Mouse (Mus musculus) heart, postnatal 0 days (tissue): ENCODE data around the gene Ccdc78. TPM values are rescaled to one million over a fixed set of nuclear protein-coding genes. Genes with fewer than 3 reads are reported as not detected.

Source experiments
- ATAC-seq: fragments of 200-750 bp; cut with Nextera tagmentation; 2 replicates; pipeline ENCODE4 v1.8.0; 2017; ENCODE audit warnings: low read depth, moderate number of reproducible peaks, moderate library complexity; ENCODE audit not compliant: insufficient read depth
- DNase-seq: peaks from one replicate; pipeline ENCODE4 v3.0.0-alpha.2; 2016; ENCODE audit warnings: low spot score
- H3K27ac ChIP-seq: fragments of 300-500 bp; sonication (generic); 2 replicates; pipeline ENCODE4 v1.5.1; 2014; ENCODE audit warnings: low read depth, mild to moderate bottlenecking
- H3K27me3 ChIP-seq: fragments of 300-500 bp; sonication (generic); 2 replicates; pipeline ENCODE4 v1.6.1; 2014; ENCODE audit warnings: low read length, mixed read lengths; ENCODE audit not compliant: control insufficient read depth, insufficient read depth
- H3K36me3 ChIP-seq: fragments of 300-500 bp; sonication (generic); replicated peaks from 2 replicates; pipeline ENCODE4 v1.6.1; 2014; ENCODE audit warnings: low read length, mixed read lengths; ENCODE audit not compliant: control insufficient read depth, insufficient read depth
- H3K4me1 ChIP-seq: fragments of 300-500 bp; sonication (generic); 2 replicates; pipeline ENCODE4 v1.6.1; 2014; ENCODE audit warnings: antibody characterized with exemption; ENCODE audit not compliant: control insufficient read depth, insufficient read depth
- H3K4me2 ChIP-seq: fragments of 300-500 bp; sonication (generic); 2 replicates; pipeline ENCODE4 v1.6.1; 2014; ENCODE audit warnings: low read depth, mild to moderate bottlenecking, low read length, moderate library complexity
- H3K4me3 ChIP-seq: fragments of 300-500 bp; sonication (generic); 2 replicates; pipeline ENCODE4 v1.5.1; 2014; ENCODE audit warnings: low read depth, low read length
- H3K9ac ChIP-seq: fragments of 300-500 bp; sonication (generic); replicated peaks from 2 replicates; pipeline ENCODE4 v1.6.1; 2014; ENCODE audit warnings: low read depth, low read length, mixed read lengths
- H3K9me3 ChIP-seq: fragments of 300-500 bp; sonication (generic); replicated peaks from 2 replicates; pipeline ENCODE4 v1.6.1; 2016; ENCODE audit warnings: low read length; ENCODE audit not compliant: control insufficient read depth
- CTCF ChIP-seq: IDR thresholded peaks from 2 replicates; pipeline ENCODE4 v1.5.1; 2016; ENCODE audit warnings: antibody characterized with exemption, control low read depth, low read depth
- EP300 ChIP-seq: IDR thresholded peaks from 2 replicates; pipeline ENCODE4 v1.6.1; 2016; ENCODE audit warnings: antibody characterized with exemption, low read depth
- WGBS: fragments of 180-500 bp; shearing (Covaris S2); extraction: QIAGEN DNeasy Blood & Tissue Kit; methylation state at CpG from one replicate; pipeline ENCODE4 v1.1.7; 2014; 5-methylcytosine and 5-hydroxymethylcytosine counted together
- polyA plus RNA-seq: library from polyadenylated mRNA; unstranded; fragments of >200 nt; fragmentation: Nextera tagmentation; extraction: Ambion mirVana; gene quantifications from 2 replicates; pipeline ENCODE4 v1.2.1, GENCODE M21; 2015
- total RNA-seq: library from RNA; depleted of rRNA; stranded (reverse); fragments of >200 nt; gene quantifications from 2 replicates; pipeline ENCODE4 v1.2.3, GENCODE M21; 2014; ENCODE audit warnings: low replicate concordance

Ccdc78 gene
- total and polyA plus RNA-seq, 2 experiments from 2014 or later = 0.12 TPM; not detected in 1

DNA sequence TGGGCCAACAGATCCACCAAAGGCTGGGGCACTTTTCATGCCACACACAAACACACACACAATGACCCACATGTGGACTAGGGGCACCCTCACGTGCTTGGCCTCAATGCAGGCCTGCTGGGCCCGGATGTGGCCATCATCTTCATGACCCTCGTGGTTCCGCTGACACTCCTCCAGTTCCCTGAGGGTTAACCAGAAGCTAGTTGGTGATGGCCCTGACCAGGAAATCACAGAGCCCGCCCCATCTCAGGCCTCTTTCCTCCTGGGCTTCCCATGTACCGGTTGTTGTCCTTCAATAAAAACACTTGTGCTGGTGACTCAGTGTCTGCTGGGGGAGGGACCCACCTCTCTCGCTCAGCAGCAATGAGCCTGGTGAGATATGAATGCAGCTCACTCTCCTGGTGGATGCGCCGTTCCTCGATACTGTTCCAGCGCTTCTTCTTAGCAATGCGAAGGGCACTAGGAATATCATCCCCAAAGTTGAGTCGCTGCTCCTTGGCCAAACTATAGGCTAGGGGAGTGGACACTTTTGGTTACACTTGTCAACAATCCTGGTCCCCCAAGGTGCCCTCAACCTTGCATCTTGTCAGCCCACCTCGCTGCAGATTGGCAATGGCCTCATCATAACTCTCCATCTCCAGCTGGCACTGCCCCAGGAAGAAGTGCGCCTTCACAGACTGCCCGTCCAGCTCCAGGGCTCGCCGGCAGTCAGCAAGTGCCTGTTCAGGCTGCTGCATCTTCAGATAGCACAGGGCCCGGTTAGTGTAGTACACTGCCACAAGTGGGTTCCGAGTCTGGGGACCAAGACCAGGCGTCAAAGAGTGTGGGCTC, 45.3 kb downstream of the Ccdc78 start:
- H3K36me3 ChIP-seq = peaks cover 24% of the 10 kb centered on the region
- peak overlapping the region; percentile 99 for H3K27ac ChIP-seq
- H3K4me2 ChIP-seq = peak overlapping the region; percentile 81
- WGBS = 33% methylated on average over 21 of the region's 21 CpGs
- DNase-seq = no peak
- no peak for TF ChIP-seq CTCF
- TF ChIP-seq EP300 = no peak
- peaks cover 48% of the 10 kb centered on the region for H3K4me1 ChIP-seq
- H3K9me3 ChIP-seq = no peaks in the 10 kb centered on the region
- no peak for ATAC-seq
- no peaks in the 10 kb centered on the region for H3K27me3 ChIP-seq
- H3K9ac ChIP-seq = peak overlapping the region; percentile 79
- peak overlapping the region; percentile 77 for H3K4me3 ChIP-seq

DNA sequence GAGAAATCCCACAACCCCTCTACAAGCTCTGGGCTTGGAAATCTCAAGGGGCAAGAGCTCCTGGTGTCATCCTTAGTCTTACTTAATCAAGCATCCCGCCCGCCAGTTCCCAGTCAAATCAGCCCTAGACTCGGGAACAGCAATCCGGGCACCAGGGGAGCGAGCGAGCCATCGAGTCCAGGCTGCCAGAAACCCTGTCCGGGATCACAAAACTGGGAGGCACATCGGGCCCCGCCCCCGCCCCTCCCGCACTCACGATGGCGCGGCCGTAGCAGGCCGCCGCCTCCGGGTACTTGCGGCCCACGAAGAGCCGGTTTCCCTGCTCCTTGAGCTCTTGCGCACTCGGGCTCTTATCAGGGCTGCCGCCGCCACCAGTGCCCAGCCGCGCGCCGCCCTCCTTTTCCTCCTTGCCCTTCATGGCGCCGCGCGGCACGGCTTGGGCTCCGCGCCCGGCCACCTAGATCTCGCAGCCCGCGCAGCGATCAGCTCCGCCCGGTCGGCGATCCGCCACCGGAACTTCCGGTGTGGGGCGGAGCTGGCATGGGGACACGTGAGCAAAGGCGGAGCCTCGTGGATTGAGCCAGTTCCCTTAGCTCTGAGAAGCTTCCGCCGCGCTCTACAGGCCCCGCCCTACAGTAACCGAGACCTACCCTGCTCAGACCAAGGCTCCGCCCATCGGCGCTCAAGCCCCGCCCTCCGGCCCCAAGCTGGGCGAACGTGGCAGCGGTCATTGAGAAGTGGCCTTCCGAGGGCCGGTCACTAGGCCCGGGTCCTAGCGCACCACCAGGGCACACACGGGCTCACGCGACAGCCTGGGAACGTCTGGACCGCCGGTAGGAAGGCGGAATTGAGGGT, 46.3 kb downstream of the Ccdc78 start:
- Histone ChIP-seq H3K4me2 (peak overlapping the region; percentile 95), H3K27ac (peak overlapping the region; percentile 99), H3K36me3 (peaks cover 17% of the 10 kb centered on the region), H3K27me3 (no peaks in the 10 kb centered on the region), H3K4me1 (peaks cover 57% of the 10 kb centered on the region), H3K9me3 (no peaks in the 10 kb centered on the region), H3K4me3 (peak overlapping the region; percentile 77), H3K9ac (peak overlapping the region; percentile 79)
- peak; percentile 92 for ATAC-seq
- TF ChIP-seq CTCF (no peak), EP300 (peak; percentile 85)
- under 1% methylated on average over 72 of the region's 77 CpGs for WGBS
- peak; percentile 99 for DNase-seq

DNA sequence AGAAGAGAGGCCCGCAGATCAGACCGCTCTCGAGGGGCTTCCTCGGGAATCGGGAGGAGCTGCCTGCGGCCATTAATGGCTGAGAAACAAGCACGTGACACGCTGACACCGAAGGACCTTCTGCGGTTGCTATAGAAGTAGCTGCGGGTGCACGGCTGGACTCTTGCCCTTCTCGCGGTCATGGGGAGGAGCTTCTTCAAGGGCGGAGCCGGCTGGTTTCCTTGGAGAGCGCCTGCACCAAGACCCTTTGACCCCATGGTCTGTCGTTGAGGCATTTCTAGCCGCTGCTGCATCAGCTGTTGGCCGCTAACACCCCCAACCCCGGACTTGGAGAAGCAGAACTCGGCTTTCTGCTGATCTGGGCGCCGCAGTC, 46.9 kb downstream of the Ccdc78 start, which contains the start of gene Stub1:
Gene Stub1 (minus strand): TSS at position 114 of the 373 bp plus-strand sequence.
- H3K27ac ChIP-seq = peak within 1 kb of the TSS; percentile 99
- H3K36me3 ChIP-seq = peaks cover 22% of the 10 kb centered on the region
- peak; percentile 96 for DNase-seq
- ATAC-seq = peak; percentile 78
- WGBS = under 1% methylated on average over 24 of the region's 24 CpGs
- peaks cover 55% of the 10 kb centered on the region for H3K4me1 ChIP-seq
- TF ChIP-seq CTCF = no peak
- peak; percentile 15; the same call in 1 of the 2 replicates for TF ChIP-seq EP300
- H3K27me3 ChIP-seq = no peaks in the 10 kb centered on the region
- peak within 1 kb of the TSS; percentile 77 for H3K4me3 ChIP-seq
- peak within 1 kb of the TSS; percentile 95 for H3K4me2 ChIP-seq
- peak within 1 kb of the TSS; percentile 79 for H3K9ac ChIP-seq
- H3K9me3 ChIP-seq = no peaks in the 10 kb centered on the region

DNA sequence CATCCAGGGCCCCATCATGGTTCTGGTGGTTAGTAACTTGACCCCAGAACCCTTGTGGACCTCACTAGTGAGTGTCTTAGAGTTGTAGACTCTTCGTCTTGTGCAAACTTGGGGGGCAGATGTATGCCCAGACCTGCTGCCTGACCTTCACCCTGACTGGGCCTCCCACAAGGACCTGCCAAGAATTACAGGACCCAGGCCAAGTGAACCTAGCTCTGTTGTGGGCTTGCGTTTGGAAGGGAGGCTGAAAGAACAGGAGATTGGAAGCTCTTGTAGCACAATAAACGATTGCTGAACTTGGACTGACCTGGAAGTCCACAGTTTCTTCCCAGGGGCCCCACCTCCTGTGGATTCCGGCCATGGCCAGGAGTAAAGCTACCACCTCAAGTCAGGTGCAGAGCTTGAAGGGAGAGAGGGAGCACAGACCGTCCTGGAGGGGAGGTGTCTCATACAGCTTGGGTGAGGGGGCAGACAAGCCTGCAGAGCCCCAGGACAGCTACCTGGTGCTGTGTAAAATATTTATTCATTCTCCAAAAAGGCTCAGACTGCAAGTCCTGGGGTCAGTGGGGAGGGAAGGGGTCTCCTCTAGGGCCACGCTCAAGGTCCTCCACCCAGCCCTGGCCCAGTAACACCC, 47.7 kb downstream of the Ccdc78 start:
- peaks cover 51% of the 10 kb centered on the region for H3K4me1 ChIP-seq
- H3K9ac ChIP-seq = peak overlapping the region; percentile 79
- H3K36me3 ChIP-seq = peaks cover 29% of the 10 kb centered on the region
- no peaks in the 10 kb centered on the region for H3K9me3 ChIP-seq
- 6% methylated on average over 6 of the region's 6 CpGs for WGBS
- no peaks in the 10 kb centered on the region for H3K27me3 ChIP-seq
- peak overlapping the region; percentile 95 for H3K4me2 ChIP-seq
- no peak for DNase-seq
- H3K4me3 ChIP-seq = peak overlapping the region; percentile 77
- ATAC-seq = no peak
- no peak for TF ChIP-seq EP300
- no peak for TF ChIP-seq CTCF
- peak overlapping the region; percentile 99 for H3K27ac ChIP-seq

DNA sequence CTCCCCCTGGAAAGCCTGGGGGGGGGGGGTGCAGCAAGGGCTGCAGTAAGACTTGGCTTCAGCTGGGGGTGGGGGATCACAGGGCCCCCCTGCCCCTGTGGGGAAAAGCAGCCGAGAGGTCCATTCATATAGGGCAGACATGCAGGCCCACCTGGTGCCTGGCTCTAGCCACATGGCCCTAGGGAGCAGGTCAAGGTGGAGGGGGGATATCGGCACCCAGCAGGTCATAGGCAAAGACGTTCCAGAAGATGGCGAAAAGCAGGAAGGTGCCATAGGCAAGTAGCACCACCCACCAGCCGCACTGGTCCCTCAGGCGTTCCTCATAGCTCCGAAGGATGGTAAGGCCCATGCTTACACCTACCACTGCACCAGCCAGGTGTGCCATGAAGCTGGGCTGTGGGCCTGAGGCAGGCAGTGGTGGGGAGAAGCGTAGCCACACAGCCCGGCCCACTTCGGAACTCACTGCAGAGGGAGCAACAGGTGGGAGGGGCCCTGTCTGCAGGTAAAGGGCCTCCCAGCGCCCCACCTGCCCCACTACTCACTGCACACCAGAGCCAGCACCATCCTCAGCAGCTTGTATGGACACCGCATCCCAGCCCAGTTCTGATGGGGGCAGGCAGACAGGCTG, 48.3 kb downstream of the Ccdc78 start:
- no peak for TF ChIP-seq EP300
- H3K36me3 ChIP-seq = peaks cover 35% of the 10 kb centered on the region
- H3K27ac ChIP-seq = peak overlapping the region; percentile 99
- peaks cover 45% of the 10 kb centered on the region for H3K4me1 ChIP-seq
- H3K27me3 ChIP-seq = no peaks in the 10 kb centered on the region
- H3K4me2 ChIP-seq = peak overlapping the region; percentile 95
- WGBS = 76% methylated on average over 12 of the region's 12 CpGs
- H3K9me3 ChIP-seq = no peaks in the 10 kb centered on the region
- ATAC-seq (no peak), DNase-seq (no peak)
- H3K9ac ChIP-seq = peak overlapping the region; percentile 79
- H3K4me3 ChIP-seq = peak overlapping the region; percentile 77
